Mouse (Mus musculus): ENCODE results near the gene Shroom3. TPM values are rescaled to one million over a fixed set of nuclear protein-coding genes. Genes with fewer than 3 reads are reported as not detected.

Gene Shroom3
- polyA plus RNA-seq, 1 experiment from 2014 or later, result 0.22 TPM

GRCm38 (mm10) chr5:92778395-92778794 lies 95.2 kb downstream of the Shroom3 start:
- no peak for ATAC-seq (ENCODE audit: insufficient read depth)
- Histone ChIP-seq H3K27ac (replicated peaks) (no peak overlapping the region), H3K36me3 (replicated peaks) (no peaks in the 10 kb centered on the region), H3K4me2 (no peak overlapping the region), H3K4me1 (replicated peaks) (no peaks in the 10 kb centered on the region), H3K4me3 (replicated peaks) (no peak overlapping the region), H3K9me3 (replicated peaks) (no peaks in the 10 kb centered on the region), H3K27me3 (no peaks in the 10 kb centered on the region), H3K9ac (no peak overlapping the region)
- WGBS (ENCODE audit: insufficient replicate concordance), result 55% methylated on average over 8 of the region's 8 CpGs

GRCm38 (mm10) chr5:92781082-92781481 lies 97.8 kb downstream of the Shroom3 start:
- Histone ChIP-seq H3K4me1 (replicated peaks) (no peaks in the 10 kb centered on the region), H3K27ac (replicated peaks) (no peak overlapping the region), H3K9me3 (replicated peaks) (no peaks in the 10 kb centered on the region), H3K27me3 (no peaks in the 10 kb centered on the region), H3K4me3 (replicated peaks) (no peak overlapping the region), H3K9ac (no peak overlapping the region), H3K4me2 (no peak overlapping the region), H3K36me3 (replicated peaks) (no peaks in the 10 kb centered on the region)
- ATAC-seq (ENCODE audit: insufficient read depth), result no peak

DNA sequence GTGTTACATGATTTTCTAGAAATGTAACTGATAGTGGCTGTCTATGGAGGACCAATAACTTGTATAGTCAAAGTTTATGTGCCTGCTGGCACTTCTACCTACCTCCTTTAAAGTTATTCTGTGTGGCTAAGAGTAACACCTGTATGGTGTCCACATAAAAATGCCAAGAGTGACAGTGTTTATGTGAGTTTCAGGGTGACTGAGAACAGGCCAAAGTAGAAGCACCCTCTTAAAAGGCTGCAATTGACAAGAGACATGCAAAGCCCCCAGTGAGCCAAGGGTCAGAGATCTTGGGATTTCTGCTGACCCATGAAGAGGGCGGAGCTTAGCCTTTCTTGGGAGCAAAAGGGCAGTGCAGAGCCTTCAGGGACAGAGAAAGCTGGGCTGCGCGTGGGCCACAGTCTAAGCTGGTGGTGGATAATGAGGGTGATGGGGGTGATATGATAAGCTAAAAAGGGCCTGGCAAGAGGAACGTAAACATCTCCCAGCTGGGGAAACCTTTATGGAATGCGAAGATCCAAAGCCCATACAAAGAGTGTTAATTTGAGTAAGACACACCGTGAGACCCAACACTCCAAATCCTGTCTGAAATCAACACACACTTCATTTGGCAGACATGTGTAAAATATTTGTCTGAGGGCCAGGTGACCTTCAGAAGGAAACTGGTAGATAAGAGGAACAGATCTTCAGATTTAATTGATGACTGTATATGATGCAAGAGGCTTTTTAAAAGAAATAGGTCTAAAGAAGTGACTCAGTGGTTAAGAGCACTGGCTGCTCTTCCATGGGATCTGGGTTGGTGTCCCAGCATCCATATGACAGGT lies 101.0 kb downstream of the Shroom3 start:
- no peak overlapping the region for H3K4me3 ChIP-seq (replicated peaks)
- no peaks in the 10 kb centered on the region for H3K9me3 ChIP-seq (replicated peaks)
- no peaks in the 10 kb centered on the region for H3K27me3 ChIP-seq
- H3K4me1 ChIP-seq (replicated peaks), result no peaks in the 10 kb centered on the region
- no peak overlapping the region for H3K27ac ChIP-seq (replicated peaks)
- no peak overlapping the region for H3K9ac ChIP-seq
- no peak for ATAC-seq (ENCODE audit: insufficient read depth)
- WGBS (ENCODE audit: insufficient replicate concordance), result 58% methylated on average over 6 of the region's 6 CpGs
- H3K36me3 ChIP-seq (replicated peaks), result no peaks in the 10 kb centered on the region
- H3K4me2 ChIP-seq, result no peak overlapping the region

GRCm38 (mm10) chr5:92785870-92786436 lies 102.7 kb downstream of the Shroom3 start:
- H3K27ac ChIP-seq (replicated peaks), result no peak overlapping the region
- no peak overlapping the region for H3K4me2 ChIP-seq
- H3K4me1 ChIP-seq (replicated peaks), result no peaks in the 10 kb centered on the region
- no peak overlapping the region for H3K4me3 ChIP-seq (replicated peaks)
- WGBS (ENCODE audit: insufficient replicate concordance), result 68% methylated on average over 11 of the region's 11 CpGs
- no peaks in the 10 kb centered on the region for H3K27me3 ChIP-seq
- ATAC-seq (ENCODE audit: insufficient read depth), result no peak
- no peak overlapping the region for H3K9ac ChIP-seq
- no peaks in the 10 kb centered on the region for H3K36me3 ChIP-seq (replicated peaks)
- no peaks in the 10 kb centered on the region for H3K9me3 ChIP-seq (replicated peaks)

- Histone ChIP-seq H3K27me3 (no peaks in the 10 kb centered on the region), H3K9me3 (replicated peaks) (no peaks in the 10 kb centered on the region), H3K27ac (replicated peaks) (no peak overlapping the region), H3K36me3 (replicated peaks) (no peaks in the 10 kb centered on the region), H3K4me1 (replicated peaks) (no peaks in the 10 kb centered on the region), H3K9ac (no peak overlapping the region), H3K4me3 (replicated peaks) (no peak overlapping the region), H3K4me2 (no peak overlapping the region)
- 59% methylated on average over 8 of the region's 8 CpGs for WGBS (ENCODE audit: insufficient replicate concordance)
- ATAC-seq (ENCODE audit: insufficient read depth), result no peak
These were observed 105.8 kb downstream of the Shroom3 start for GRCm38 (mm10) chr5:92788990-92789389.

- H3K9ac ChIP-seq, result no peak overlapping the region
- H3K4me2 ChIP-seq, result no peak overlapping the region
- H3K27ac ChIP-seq (replicated peaks), result no peak overlapping the region
- H3K9me3 ChIP-seq (replicated peaks), result no peaks in the 10 kb centered on the region
- no peaks in the 10 kb centered on the region for H3K27me3 ChIP-seq
- H3K4me3 ChIP-seq (replicated peaks), result no peak overlapping the region
- H3K4me1 ChIP-seq (replicated peaks), result no peaks in the 10 kb centered on the region
- 40% methylated on average over 11 of the region's 11 CpGs for WGBS (ENCODE audit: insufficient replicate concordance)
- H3K36me3 ChIP-seq (replicated peaks), result no peaks in the 10 kb centered on the region
- no peak for ATAC-seq (ENCODE audit: insufficient read depth)
These were observed 113.1 kb downstream of the Shroom3 start for GRCm38 (mm10) chr5:92796089-92796990.

DNA sequence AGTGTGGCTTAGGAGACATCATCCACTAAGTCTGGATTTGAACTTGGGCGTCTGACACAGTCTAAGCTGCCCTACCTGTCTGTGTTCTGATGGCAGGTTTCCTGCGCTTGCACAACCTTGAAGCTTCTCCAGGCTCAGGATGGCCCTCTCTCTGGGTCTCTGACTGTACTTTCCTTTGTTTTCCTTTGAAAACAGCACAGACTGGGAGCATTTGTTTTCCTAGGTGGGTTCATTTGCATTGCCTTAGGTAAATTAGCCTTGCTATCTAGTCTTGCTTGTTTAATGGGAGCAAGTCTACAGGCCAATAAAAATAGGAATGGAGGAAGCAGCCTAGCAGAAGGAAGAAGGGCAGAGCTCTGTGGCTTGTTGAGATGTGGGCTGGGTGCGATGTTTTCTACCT lies 114.7 kb downstream of the Shroom3 start:
- Histone ChIP-seq H3K36me3 (replicated peaks) (no peaks in the 10 kb centered on the region), H3K9ac (no peak overlapping the region), H3K9me3 (replicated peaks) (no peaks in the 10 kb centered on the region), H3K4me3 (replicated peaks) (no peak overlapping the region), H3K4me1 (replicated peaks) (no peaks in the 10 kb centered on the region), H3K27ac (replicated peaks) (no peak overlapping the region), H3K4me2 (no peak overlapping the region), H3K27me3 (no peaks in the 10 kb centered on the region)
- no peak for ATAC-seq (ENCODE audit: insufficient read depth)
- 28% methylated on average over 3 of the region's 3 CpGs for WGBS (ENCODE audit: insufficient replicate concordance)

- whole genome bisulfite sequencing (ENCODE audit: insufficient replicate concordance), result 44% methylated on average over 7 of the region's 7 CpGs
- no peak overlapping the region for H3K27ac ChIP-seq (replicated peaks)
- no peak overlapping the region for H3K9ac ChIP-seq
- H3K36me3 ChIP-seq (replicated peaks), result no peaks in the 10 kb centered on the region
- no peak for ATAC-seq (ENCODE audit: insufficient read depth)
- peaks cover 9% of the 10 kb centered on the region for H3K27me3 ChIP-seq
- no peak overlapping the region for H3K4me3 ChIP-seq (replicated peaks)
- no peaks in the 10 kb centered on the region for H3K4me1 ChIP-seq (replicated peaks)
- no peak overlapping the region for H3K4me2 ChIP-seq
- no peaks in the 10 kb centered on the region for H3K9me3 ChIP-seq (replicated peaks)
These were observed 121.1 kb downstream of the Shroom3 start for GRCm38 (mm10) chr5:92804379-92804778.

DNA sequence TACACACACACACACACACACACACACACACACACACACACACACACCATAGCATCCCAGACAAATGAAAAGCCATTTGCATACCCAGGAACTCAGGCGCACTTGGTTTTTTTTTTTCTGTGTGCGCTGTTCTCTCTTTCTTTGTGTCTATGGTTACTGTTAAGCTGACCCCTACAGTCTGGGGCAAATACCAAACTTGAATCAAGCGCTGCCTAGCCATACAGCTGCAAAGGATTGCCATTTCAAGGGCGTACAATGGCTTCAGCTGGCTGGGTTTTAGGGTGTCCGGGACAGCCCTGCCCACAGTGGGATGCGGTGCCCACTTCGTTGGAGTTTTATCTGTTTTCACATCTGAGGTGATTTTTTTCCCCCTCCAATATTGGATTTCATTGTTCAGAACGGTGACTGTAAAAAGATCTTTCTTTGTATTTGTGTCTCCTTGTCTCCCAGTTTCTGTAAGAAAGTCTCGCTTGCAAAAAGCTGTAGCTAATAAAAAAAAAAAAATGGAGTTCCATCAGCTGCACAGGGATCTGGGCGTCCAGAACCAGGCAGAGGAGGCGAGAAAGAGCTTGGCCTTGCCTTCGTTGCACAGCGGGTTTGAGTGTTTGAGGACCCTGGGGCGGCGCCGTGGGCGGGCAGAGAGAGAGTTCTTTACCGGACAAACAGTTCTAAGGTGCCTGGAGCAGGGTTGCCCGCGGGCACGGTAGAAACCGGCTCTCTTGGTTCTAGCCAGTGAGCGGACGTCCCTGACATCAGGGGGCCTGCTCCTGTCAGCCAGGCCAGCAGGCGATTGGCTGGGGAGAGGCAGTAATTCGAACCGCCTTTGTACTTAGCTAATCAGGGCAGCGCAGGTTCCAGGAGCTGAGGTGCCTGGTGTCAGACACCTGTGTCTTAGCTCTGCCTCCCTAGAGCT lies 125.5 kb downstream of the Shroom3 start:
- Histone ChIP-seq H3K4me1 (replicated peaks) (no peaks in the 10 kb centered on the region), H3K9ac (no peak overlapping the region), H3K36me3 (replicated peaks) (no peaks in the 10 kb centered on the region), H3K9me3 (replicated peaks) (no peaks in the 10 kb centered on the region), H3K4me2 (peak overlapping the region; percentile 43), H3K4me3 (replicated peaks) (0 out of 2 replicates have a peak overlapping the region, but pooled peaks have one; percentile 2), H3K27ac (replicated peaks) (no peak overlapping the region), H3K27me3 (peaks cover 22% of the 10 kb centered on the region)
- peak; percentile 69 for ATAC-seq (ENCODE audit: insufficient read depth)
- 12% methylated on average over 28 of the region's 28 CpGs for WGBS (ENCODE audit: insufficient replicate concordance)

- Histone ChIP-seq H3K9me3 (replicated peaks) (no peaks in the 10 kb centered on the region), H3K9ac (no peak overlapping the region), H3K4me3 (replicated peaks) (no peak overlapping the region), H3K27ac (replicated peaks) (no peak overlapping the region), H3K4me1 (replicated peaks) (no peaks in the 10 kb centered on the region), H3K4me2 (peak overlapping the region; percentile 43), H3K36me3 (replicated peaks) (no peaks in the 10 kb centered on the region), H3K27me3 (peaks cover 22% of the 10 kb centered on the region)
- 25% methylated on average over 13 of the region's 13 CpGs for WGBS (ENCODE audit: insufficient replicate concordance)
- no peak for ATAC-seq (ENCODE audit: insufficient read depth)
These were observed 126.1 kb downstream of the Shroom3 start for GRCm38 (mm10) chr5:92809416-92809750.
